In genomic region chr14:21075751-21076500, GRCm38 (mm10) we compare ENCODE assay signal across 8 mouse cellular contexts. TPM values are rescaled to one million over a fixed set of nuclear protein-coding genes. Genes with fewer than 3 reads are reported as not detected.
DNase-seq lines count a peak whose midpoint lies in the region; ATAC-seq and TF ChIP-seq lines count a peak whose summit lies in the region.

No protein-coding gene starts in this region.

- peak overlapping the region; percentile 82 for H3K4me2 ChIP-seq in embryonic facial prominence, embryonic 11.5 days (ENCODE audit: low read depth, low read length)
- peak overlapping the region; percentile 77 for H3K4me2 ChIP-seq in limb, embryonic 11.5 days (ENCODE audit: low read depth, severe bottlenecking)
- H3K4me2 ChIP-seq in midbrain, embryonic 13.5 days (replicated peaks) = peak overlapping the region; percentile 87

- H3K27ac ChIP-seq in embryonic facial prominence, embryonic 11.5 days (replicated peaks; ENCODE audit: low read depth, low read length) = peak overlapping the region; percentile 72; the same call in 1 of the 2 replicates
- H3K27ac ChIP-seq in limb, embryonic 11.5 days (replicated peaks; ENCODE audit: low read depth, low read length) = peak overlapping the region; percentile 75
- H3K27ac ChIP-seq in midbrain, embryonic 13.5 days = peak overlapping the region; percentile 70
- H3K27ac ChIP-seq in small intestine, adult 2 months (ENCODE audit: insufficient read depth, low read depth, low read length) = peak overlapping the region; percentile 3; the same call in 1 of the 2 replicates

- H3K9me3 ChIP-seq in embryonic facial prominence, embryonic 11.5 days (replicated peaks; ENCODE audit: control insufficient read depth, low read length) = no peaks in the 10 kb centered on the region
- H3K9me3 ChIP-seq in limb, embryonic 11.5 days (ENCODE audit: control insufficient read depth, low read length) = no peaks in the 10 kb centered on the region
- no peaks in the 10 kb centered on the region for H3K9me3 ChIP-seq in midbrain, embryonic 13.5 days

- H3K4me1 ChIP-seq in embryonic facial prominence, embryonic 11.5 days (ENCODE audit: control insufficient read depth, insufficient read depth, low read length) = no peaks in the 10 kb centered on the region
- peaks cover 10% of the 10 kb centered on the region; the same call in 1 of the 2 replicates for H3K4me1 ChIP-seq in limb, embryonic 11.5 days (ENCODE audit: control insufficient read depth, insufficient read depth, low read length)
- peaks cover 6% of the 10 kb centered on the region for H3K4me1 ChIP-seq in midbrain, embryonic 13.5 days (replicated peaks)
- H3K4me1 ChIP-seq in small intestine, adult 2 months (ENCODE audit: control insufficient read depth, insufficient read depth, insufficient read length, low read length) = peaks cover 3% of the 10 kb centered on the region; the same call in 1 of the 2 replicates

- WGBS in embryonic facial prominence, embryonic 11.5 days = under 1% methylated on average over 59 of the region's 59 CpGs
- under 1% methylated on average over 59 of the region's 59 CpGs for WGBS in limb, embryonic 11.5 days
- WGBS in midbrain, embryonic 13.5 days = under 1% methylated on average over 59 of the region's 59 CpGs
- under 1% methylated on average over 59 of the region's 59 CpGs for WGBS in small intestine, adult 2 months

- peak; percentile 70 for TF ChIP-seq POLR2A in small intestine, adult 2 months (IDR thresholded peaks at IDR 0.05; ENCODE audit: low read depth, low read length)

- no peaks in the 10 kb centered on the region for H3K27me3 ChIP-seq in embryonic facial prominence, embryonic 11.5 days (ENCODE audit: control insufficient read depth, insufficient read depth, low read length)
- no peaks in the 10 kb centered on the region for H3K27me3 ChIP-seq in limb, embryonic 11.5 days (ENCODE audit: control insufficient read depth, insufficient read depth, low read length)
- no peaks in the 10 kb centered on the region for H3K27me3 ChIP-seq in midbrain, embryonic 13.5 days
- H3K27me3 ChIP-seq in small intestine, adult 2 months (ENCODE audit: control insufficient read depth, insufficient read depth, low read length) = no peaks in the 10 kb centered on the region

- peak overlapping the region; percentile 83 for H3K9ac ChIP-seq in embryonic facial prominence, embryonic 11.5 days (replicated peaks; ENCODE audit: low read length)
- H3K9ac ChIP-seq in limb, embryonic 11.5 days (ENCODE audit: low read length) = peak overlapping the region; percentile 75
- H3K9ac ChIP-seq in midbrain, embryonic 13.5 days (replicated peaks) = peak overlapping the region; percentile 70

- H3K36me3 ChIP-seq in embryonic facial prominence, embryonic 11.5 days (replicated peaks; ENCODE audit: control insufficient read depth, insufficient read depth, low read depth, low read length) = no peaks in the 10 kb centered on the region
- no peaks in the 10 kb centered on the region for H3K36me3 ChIP-seq in limb, embryonic 11.5 days (ENCODE audit: control insufficient read depth, insufficient read depth, low read length)
- no peaks in the 10 kb centered on the region for H3K36me3 ChIP-seq in midbrain, embryonic 13.5 days
- H3K36me3 ChIP-seq in small intestine, adult 2 months (ENCODE audit: control insufficient read depth, insufficient read depth, low read length) = no peaks in the 10 kb centered on the region

- peak; percentile 97 for DNase-seq in 3134 (ENCODE audit: extremely low read depth, insufficient read length, low spot score)
- peak; percentile 94 for DNase-seq in adrenal gland, postnatal 25 days
- DNase-seq in embryonic facial prominence, embryonic 11.5 days (ENCODE audit: low spot score) = peak; percentile 92
- DNase-seq in heart, adult 11 months = peak; percentile 99
- DNase-seq in kidney, adult 18-20 months = peak; percentile 96
- peak; percentile 91 for DNase-seq in limb, embryonic 11.5 days (ENCODE audit: low spot score)

- ATAC-seq in embryonic facial prominence, embryonic 11.5 days (replicated peaks; ENCODE audit: insufficient number of reproducible peaks, low FRiP score, low TSS enrichment, low read depth) = peak; percentile 97
- peak; percentile 98 for ATAC-seq in limb, embryonic 11.5 days (ENCODE audit: insufficient number of reproducible peaks, low FRiP score, low TSS enrichment, low read depth)
- peak; percentile 98 for ATAC-seq in midbrain, embryonic 13.5 days

- TF ChIP-seq CTCF in small intestine, adult 2 months (IDR thresholded peaks at IDR 0.05; ENCODE audit: extremely low read depth, insufficient read length, insufficient replicate concordance, low read depth, low read length) = peak; percentile 15; the same call in 1 of the 2 replicates

- H3K4me3 ChIP-seq in embryonic facial prominence, embryonic 11.5 days (ENCODE audit: low read depth, low read length) = peak overlapping the region; percentile 51
- H3K4me3 ChIP-seq in limb, embryonic 11.5 days (ENCODE audit: low read depth, low read length) = peak overlapping the region; percentile 60
- peak overlapping the region; percentile 64 for H3K4me3 ChIP-seq in midbrain, embryonic 13.5 days (replicated peaks)
- peak overlapping the region; percentile 63 for H3K4me3 ChIP-seq in small intestine, adult 2 months (ENCODE audit: low read depth, low read length)

RNA-seq across cellular contexts. Expression of gene Adk, which starts 23.6 kb away (rescaled TPM):
- 108 and 122 TPM in 2 replicates for total RNA-seq in adrenal gland, postnatal 25 days (2021)
- polyA plus RNA-seq in embryonic facial prominence, embryonic 11.5 days (2014; fragmentation: Nextera tagmentation; extraction: Ambion mirVana) = 152 and 178 TPM in 2 replicates
- polyA plus RNA-seq in limb, embryonic 11.5 days (2014; fragmentation: Nextera tagmentation; extraction: Ambion mirVana) = 146 and 149 TPM in 2 replicates
- polyA plus RNA-seq in midbrain, embryonic 13.5 days (2015; fragmentation: Nextera tagmentation; extraction: Ambion mirVana) = 50.0 and 53.5 TPM in 2 replicates
- 20.8 and 37.6 TPM in 2 replicates for polyA plus RNA-seq in small intestine, adult 2 months (2012; rRNA removed)

RNA-seq across cellular contexts. Expression of gene Ap3m1, which starts 23.6 kb away (rescaled TPM):
- total RNA-seq in adrenal gland, postnatal 25 days (2021) = 83.4 and 93.1 TPM in 2 replicates
- polyA plus RNA-seq in embryonic facial prominence, embryonic 11.5 days (2014; fragmentation: Nextera tagmentation; extraction: Ambion mirVana) = 111 and 118 TPM in 2 replicates
- 87.6 and 104 TPM in 2 replicates for polyA plus RNA-seq in limb, embryonic 11.5 days (2014; fragmentation: Nextera tagmentation; extraction: Ambion mirVana)
- 103 TPM in 2 replicates for polyA plus RNA-seq in midbrain, embryonic 13.5 days (2015; fragmentation: Nextera tagmentation; extraction: Ambion mirVana)
- polyA plus RNA-seq in small intestine, adult 2 months (2012; rRNA removed) = 3.5 and 8.8 TPM in 2 replicates

Comparison
In these comparisons a context has a peak if more than half of its experiments do, and no peak if none do; other contexts are left out.
1. Peak in every context shown above with its lines: DNase-seq, ATAC-seq, H3K4me3 ChIP-seq and H3K27ac ChIP-seq.
2. H3K27ac ChIP-seq: peak in every context shown above with its lines; median percentile 75 in limb, embryonic 11.5 days; 72 in embryonic facial prominence, embryonic 11.5 days; 70 in midbrain, embryonic 13.5 days; 3 in small intestine, adult 2 months.